Mouse (Mus musculus): ENCODE results near the gene Asnsd1.

DNA sequence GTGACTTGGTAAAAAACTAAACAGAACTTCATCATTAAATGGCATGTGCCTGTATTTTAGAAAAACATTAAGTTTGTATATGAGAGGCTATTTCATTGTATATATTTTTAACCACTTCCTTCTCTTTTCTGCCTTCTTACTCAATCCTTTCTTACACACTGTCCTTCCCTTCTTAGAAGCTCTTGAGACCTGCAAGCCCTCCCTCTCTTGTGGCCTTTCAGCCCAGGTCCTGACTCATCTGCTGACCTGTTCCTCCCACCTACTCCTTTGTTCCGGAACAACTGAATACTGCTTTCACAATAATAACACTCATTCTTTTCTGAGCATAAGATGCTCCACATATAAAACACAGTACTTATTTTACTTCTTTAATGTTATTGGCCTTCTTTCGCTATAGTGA lies 11.5 kb downstream of the Asnsd1 start:
- no peak for TF ChIP-seq CTCF (IDR thresholded peaks at IDR 0.05; ENCODE audit: control insufficient read depth, insufficient read depth, low read length)
- TF ChIP-seq POLR2A (IDR thresholded peaks at IDR 0.05; ENCODE audit: borderline replicate concordance, control insufficient read depth, low read depth, low read length), result no peak
